Mouse (Mus musculus) common myeloid progenitor, adult 5-6 weeks (primary cell): ENCODE data around the gene Ndufb4. TPM values are rescaled to one million over a fixed set of nuclear protein-coding genes. Genes with fewer than 3 reads are reported as not detected.
"Not testable (repeated sequence)": the region's sequence is repeated elsewhere in the genome, so short reads cannot be mapped to it uniquely, and the experiment has no call there.

Source experiments
- ATAC-seq: replicated peaks from 2 replicates; pipeline ENCODE4 v1.8.0; 2016; ENCODE audit warnings: low read depth, mild to moderate bottlenecking, moderate TSS enrichment, inconsistent platforms; ENCODE audit not compliant: poor library complexity, severe bottlenecking
- total RNA-seq: library from RNA; stranded (forward); fragments of 200-1000, 187-1606 nt; gene quantifications from 2 replicates; pipeline ENCODE4 v1.2.3, GENCODE M21; 2017

Gene Ndufb4
- total RNA-seq, 1 experiment from 2014 or later, result 22.6 TPM

DNA sequence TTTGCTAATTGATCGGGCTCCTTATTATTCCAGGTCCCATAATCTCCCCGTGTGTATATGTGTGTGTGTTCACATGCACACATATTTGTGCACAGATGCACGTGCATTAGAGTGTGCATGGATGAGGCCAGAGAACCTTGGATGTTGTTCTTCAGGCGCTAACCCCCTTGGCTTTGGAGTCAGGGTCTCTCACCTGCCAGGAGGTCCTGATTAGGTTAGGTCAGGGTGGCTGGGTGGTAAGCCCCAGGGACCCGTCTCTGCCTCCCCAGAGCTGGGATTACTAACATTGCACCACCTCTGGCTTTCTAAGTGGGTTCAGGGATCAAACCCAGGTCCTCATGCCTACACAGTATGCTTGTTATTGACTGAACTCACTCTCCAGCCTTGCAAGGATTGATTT is 9.8 kb downstream of the Ndufb4 start:
- no peak for ATAC-seq

DNA sequence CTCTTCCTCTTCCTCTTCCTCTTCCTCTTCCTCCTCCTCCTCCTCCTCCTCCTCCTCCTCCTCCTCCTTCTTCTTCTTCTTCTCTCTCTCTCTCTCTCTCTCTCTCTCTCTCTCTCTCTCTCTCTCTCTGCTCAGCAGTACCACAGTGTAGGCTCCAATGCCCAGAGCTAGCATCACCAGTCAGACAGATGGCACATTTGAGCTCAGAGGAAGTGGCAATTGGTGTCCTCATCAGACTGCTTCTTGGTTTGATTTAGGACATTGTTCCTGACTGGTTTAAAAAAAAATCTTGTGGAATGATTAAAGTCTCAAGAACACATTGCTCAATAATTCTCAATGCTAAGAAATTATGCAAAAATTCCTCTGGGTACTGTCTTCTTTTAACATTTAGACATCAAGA is 13.7 kb downstream of the Ndufb4 start:
- not testable (repeated sequence) for ATAC-seq

DNA sequence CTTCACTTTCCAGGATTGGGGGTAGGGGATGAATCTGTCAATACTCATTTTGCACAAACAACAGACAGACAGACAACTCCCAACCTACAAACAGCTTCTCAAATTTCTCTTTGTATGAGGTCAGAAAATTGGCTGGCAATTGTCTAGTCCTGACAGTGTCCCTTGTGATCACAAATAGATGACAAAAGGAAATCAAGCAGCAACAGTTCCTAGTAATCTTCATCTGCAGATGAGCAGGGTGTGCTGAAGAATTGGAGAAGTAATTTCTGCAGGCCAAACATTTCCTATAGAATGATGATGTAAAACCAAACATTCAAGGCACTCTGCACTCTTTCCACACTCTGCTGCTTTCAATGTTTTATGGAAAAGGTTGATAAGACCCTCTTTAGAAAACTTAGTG is 16.5 kb downstream of the Ndufb4 start:
- no peak for ATAC-seq

GRCm38 (mm10) chr16:37636107-37636506 is 18.1 kb downstream of the Ndufb4 start:
- ATAC-seq, result no peak

DNA sequence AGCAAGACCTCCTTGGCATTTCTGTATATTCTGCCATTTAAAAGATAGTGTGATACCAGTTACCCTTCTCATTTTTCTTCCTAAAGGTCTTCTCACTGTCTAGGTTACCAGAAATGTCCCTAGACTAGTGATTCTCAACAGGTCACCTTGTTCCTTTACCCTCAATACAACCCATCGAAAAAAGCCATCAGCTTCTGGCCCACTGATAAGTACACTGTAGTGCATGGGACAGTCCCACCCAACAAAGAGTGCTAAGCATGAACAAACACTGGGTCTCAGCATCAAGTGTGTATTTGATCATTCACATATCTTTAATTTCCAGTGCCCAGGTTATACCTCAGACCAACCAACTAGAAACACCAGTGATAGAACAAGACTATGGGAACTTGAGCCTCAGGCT is 19.2 kb downstream of the Ndufb4 start:
- no peak for ATAC-seq

- no peak for ATAC-seq
Measured at GRCm38 (mm10) chr16:37634578-37634977, 19.7 kb downstream of the Ndufb4 start.

DNA sequence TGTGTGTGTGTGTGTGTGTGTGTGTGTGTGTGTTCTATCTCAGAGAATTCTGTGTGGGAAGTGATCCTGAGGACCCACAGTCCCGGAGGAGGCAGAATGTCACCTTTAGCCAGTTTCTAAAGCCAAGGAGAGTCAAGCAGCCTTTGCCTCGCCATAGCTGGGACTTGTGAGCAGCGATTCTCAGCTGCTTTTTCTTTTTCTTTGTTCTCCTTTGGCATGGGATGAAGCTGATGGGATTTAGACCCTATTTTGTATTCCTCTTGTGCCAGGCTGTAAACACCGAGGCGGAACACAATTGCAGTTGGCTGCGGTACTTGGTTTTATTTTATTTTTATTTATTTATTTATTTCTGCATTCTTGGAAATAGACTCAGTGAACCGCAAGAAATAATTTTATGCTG is 25.2 kb downstream of the Ndufb4 start:
- no peak for ATAC-seq

DNA sequence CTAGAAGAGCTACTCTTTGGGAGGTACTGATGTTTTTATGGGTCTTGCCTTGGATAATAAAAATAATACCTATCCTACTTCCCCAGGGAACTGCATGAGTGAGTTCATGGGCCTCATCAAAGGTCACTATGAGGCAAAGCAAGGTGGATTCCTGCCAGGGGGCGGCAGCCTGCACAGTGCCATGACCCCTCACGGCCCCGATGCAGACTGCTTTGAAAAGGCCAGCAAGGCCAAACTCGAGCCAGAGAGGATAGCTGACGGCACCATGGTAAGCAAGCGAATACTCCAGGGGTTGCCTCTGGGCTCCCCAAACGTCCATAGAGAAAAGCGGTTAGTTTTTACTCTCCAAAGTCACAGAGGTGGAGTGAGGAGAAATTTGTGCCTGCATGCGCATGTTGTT is 25.9 kb downstream of the Ndufb4 start:
- no peak for ATAC-seq

- no peak for ATAC-seq
Measured at GRCm38 (mm10) chr16:37626388-37626949, 27.8 kb downstream of the Ndufb4 start.

DNA sequence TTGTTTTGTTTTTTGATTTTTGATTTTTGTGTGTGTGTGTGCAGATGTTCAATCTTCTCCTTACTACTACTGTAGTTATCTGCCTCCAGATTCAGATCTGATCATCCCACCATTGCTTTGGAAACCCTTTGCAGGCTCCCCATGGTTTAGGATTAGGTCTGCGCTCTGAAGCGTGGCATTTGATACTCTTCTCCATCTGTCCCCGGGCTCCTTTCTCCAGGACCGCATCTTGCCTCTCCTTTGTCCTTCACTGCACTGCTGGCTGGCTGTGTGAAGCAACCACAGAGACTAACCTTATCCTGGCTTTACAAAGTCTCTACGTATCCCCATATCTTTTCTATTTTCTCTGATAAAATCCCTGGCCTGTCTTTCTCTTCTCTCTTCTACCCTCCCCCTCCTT is 31.3 kb downstream of the Ndufb4 start:
- ATAC-seq, result no peak

DNA sequence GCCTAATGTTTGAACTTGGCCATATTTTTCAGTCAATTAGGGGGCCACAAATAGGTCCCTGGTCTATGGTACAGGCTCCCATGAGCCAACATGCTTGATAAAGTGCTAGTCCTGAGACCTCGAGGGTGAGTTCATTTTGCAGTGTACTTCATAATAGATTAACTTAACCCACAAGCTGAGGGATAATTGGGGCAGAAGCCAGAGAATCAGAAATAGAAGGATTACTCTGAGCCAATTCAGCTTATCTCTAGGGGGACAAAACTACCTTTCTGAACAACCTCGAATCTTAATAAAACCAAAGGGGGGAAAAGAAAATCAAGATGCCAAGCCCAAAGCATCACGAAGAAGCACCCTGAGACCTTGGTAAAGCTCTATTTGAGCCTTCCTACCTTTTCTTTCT is 31.9 kb downstream of the Ndufb4 start:
- ATAC-seq, result no peak

DNA sequence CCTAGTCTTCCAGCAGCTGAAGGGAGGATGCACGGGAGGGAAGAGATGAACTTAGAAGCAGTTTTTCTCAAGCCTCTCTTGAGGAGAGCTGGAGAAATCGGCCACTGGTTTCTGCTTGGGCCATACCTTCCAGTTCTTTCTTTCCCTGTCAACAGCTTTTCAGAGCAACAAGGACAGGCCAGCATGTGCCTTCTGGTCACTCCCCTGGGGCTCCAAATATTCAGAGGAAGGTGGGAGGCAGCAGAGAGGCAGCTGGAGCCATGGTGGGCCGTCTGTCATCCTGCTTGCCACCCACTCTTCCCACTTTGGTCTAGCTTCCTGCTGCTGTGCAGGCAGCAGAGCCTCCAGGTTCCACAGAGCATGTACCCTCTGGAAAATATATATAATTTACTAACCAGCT is 36.6 kb downstream of the Ndufb4 start:
- no peak for ATAC-seq

DNA sequence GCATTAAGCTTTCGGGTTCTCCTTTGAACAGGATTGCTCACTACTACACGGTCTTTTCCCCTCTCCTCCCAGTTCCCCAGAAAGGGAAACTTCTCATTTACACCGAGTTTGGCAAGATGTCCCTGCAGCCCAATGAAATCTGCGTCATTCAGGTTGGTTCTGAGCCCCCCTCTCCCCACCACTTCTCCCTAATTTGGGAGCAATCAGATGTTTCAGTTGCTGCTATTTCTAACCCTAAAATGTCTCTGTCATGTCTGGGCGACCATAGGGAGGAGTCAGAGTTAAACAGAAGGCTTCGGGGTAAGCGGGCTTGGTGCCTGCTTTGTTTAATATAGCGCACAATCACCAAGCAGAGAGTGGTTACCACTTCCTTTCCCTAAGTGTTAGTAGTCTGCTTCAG is 38.1 kb downstream of the Ndufb4 start:
- no peak for ATAC-seq

GRCm38 (mm10) chr16:37615429-37615828 is 38.8 kb downstream of the Ndufb4 start:
- ATAC-seq, result no peak

GRCm38 (mm10) chr16:37614540-37614939 is 39.7 kb downstream of the Ndufb4 start:
- no peak for ATAC-seq

DNA sequence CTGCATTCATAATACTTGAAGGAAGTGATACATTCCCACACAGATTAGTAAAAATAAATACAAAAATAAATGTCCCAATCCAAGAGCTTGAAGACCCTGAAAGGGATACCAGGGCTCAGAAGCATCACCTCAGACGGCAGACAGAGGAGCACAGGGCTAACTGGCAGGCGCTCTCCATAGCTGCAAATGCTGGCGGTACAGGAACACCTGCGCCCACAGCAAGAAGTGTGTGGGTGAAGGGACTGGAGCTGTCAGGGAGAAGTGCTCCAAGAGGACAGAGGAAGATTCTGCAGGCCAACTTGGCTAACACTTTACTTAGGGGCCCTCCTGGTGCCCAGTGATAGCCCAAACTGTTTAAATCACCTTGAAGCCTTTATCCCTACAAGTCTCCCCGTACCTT is 42.2 kb downstream of the Ndufb4 start:
- no peak for ATAC-seq

DNA sequence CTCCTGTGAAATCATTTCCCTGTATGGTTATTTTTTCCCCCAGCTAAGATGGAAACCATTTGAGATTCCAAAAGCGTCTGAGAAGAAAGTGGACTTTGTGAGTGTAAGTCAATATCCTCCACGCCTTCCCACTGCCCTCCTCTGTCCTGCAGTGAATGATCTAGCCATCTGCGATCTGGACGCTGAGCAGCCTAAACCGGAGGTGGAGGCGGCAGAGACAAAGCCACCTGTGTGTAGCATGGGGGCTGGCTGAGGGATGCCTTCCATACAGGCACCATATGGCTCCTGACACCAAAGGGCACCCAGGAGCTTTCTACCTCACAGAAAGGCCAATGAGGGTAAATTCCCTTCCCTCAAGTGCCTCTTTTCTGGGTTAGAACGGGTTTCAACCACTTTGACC is 43.2 kb downstream of the Ndufb4 start:
- ATAC-seq, result no peak

- no peak for ATAC-seq
Measured at GRCm38 (mm10) chr16:37610333-37610732, 43.9 kb downstream of the Ndufb4 start.

DNA sequence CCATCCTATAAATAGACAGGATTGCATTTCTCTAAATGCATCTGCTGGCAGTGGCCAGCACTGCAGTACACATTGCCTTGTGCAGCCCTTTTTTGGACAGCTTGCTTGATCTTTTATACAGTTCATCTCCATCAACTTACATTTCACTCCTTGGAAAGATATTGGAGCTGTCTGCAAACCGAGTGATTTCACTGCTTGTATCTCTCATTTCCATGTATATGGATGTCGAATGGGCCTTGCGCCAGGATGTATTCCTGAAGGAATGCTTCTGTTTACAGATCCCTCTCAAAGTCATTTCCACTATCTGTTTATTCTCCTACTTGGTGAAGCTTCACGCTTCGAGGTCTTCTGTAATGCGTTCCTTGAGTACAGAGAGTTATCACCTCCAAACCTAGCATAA is 50.0 kb downstream of the Ndufb4 start:
- ATAC-seq, result no peak

DNA sequence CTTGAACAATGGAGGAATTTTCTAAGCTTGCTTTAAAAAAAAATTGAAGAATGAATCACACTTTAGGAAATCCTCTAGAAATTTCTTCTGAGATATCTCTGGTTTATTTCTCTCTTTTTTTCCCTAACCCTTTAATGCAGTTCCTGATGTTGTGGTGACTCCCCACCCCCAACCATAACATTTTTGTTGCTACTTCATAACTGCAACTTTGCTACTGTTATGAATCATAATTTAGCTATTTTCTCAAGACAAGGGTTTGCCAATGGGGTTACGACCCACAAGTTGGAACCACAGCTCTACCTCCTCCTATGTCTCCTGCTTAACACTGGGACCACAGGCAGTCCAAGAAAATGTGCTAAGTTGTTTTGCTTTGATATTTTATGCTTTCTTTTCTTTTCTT is 50.8 kb downstream of the Ndufb4 start:
- ATAC-seq, result no peak

GRCm38 (mm10) chr16:37599326-37599725 is 54.9 kb downstream of the Ndufb4 start:
- ATAC-seq, result no peak

GRCm38 (mm10) chr16:37598463-37598862 is 55.8 kb downstream of the Ndufb4 start:
- no peak for ATAC-seq

GRCm38 (mm10) chr16:37597412-37597811 is 56.8 kb downstream of the Ndufb4 start:
- no peak for ATAC-seq
